Mouse (Mus musculus) urinary bladder, postnatal 14 days (tissue): ENCODE results near the gene Fuk.
"Not testable (repeated sequence)": the region's sequence is repeated elsewhere in the genome, so short reads cannot be mapped to it uniquely, and the experiment has no call there.

Experiments
- DNase-seq: peaks from one replicate; pipeline ENCODE4 v3.0.0; 2021; ENCODE audit warnings: low spot score

Fuk gene

DNA sequence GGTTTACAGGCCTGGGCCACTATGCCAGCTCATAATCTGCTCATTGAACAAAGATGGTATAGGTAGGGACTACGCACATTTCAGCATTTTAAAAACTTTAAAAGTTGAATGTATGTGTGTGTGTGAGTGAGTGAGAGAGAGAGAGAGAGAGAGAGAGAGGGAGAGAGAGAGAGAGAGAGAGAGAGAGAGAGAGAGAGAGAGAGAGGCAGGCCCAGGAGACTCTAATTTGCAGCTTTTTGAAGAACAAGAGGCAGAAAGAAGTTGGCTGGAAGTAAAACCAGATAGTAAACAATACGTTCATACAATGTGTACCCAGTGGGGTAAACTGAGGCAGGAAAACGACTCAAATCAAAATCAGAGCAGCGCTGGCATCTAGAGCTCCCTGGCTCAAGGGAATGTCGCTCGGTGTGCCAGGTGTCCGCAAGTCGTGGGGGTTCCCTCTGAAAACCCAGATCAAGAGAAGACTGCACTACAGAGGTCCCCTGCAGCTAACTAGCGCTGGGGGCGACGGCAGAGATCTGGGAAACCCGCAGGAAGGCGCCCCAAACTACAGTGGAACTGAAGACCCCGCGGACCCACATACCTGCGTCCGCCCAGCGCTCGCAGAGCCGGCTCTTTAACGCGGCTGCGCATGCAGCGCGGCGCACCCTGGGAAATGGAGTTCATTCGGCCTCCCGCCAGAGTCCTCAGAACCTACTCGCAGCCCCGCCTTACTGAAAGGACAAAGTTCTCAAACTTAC lies at the start of gene Fuk:
Gene Fuk (minus strand): TSS at position 650 of the 740 bp plus-strand sequence.
- DNase-seq: peak; percentile 82

GRCm38 (mm10) chr8:110950065-110950484 lies 47.8 kb upstream of the Fuk start:
- DNase-seq: no peak

- DNase-seq: no peak
Measured at GRCm38 (mm10) chr8:110945716-110946115, 43.4 kb upstream of the Fuk start.

DNA sequence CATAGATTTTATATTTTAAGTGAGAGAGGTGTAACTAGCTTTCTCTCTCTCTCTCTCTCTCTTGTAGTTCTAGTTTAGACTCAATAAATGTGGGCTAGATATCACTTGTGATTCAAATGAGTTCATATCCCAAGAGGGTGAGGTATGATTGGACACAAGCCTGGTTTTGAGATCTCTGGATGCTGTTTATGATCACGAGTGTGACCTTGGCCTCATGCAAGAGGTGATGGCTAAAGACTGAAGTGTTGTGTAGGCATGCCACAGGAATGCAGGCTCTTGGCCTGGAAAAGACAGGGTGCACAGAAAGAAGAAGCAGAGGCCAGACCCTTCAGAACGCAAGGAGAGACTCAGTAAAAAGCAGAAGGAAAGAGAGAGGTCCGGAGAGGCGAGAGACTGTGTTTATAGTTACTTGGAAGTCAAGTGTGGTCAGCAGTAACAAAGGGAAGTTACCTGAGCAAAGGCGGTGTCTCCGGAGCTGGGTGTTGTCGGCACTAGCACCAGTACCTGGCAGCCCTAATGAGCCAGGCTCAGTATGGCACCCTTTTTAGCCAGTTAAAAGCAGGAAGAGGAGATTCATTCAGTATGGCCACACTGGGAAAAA lies 42.1 kb upstream of the Fuk start:
- no peak for DNase-seq

- DNase-seq: peak; percentile 90
Measured at GRCm38 (mm10) chr8:110941453-110941948, 39.2 kb upstream of the Fuk start.

DNA sequence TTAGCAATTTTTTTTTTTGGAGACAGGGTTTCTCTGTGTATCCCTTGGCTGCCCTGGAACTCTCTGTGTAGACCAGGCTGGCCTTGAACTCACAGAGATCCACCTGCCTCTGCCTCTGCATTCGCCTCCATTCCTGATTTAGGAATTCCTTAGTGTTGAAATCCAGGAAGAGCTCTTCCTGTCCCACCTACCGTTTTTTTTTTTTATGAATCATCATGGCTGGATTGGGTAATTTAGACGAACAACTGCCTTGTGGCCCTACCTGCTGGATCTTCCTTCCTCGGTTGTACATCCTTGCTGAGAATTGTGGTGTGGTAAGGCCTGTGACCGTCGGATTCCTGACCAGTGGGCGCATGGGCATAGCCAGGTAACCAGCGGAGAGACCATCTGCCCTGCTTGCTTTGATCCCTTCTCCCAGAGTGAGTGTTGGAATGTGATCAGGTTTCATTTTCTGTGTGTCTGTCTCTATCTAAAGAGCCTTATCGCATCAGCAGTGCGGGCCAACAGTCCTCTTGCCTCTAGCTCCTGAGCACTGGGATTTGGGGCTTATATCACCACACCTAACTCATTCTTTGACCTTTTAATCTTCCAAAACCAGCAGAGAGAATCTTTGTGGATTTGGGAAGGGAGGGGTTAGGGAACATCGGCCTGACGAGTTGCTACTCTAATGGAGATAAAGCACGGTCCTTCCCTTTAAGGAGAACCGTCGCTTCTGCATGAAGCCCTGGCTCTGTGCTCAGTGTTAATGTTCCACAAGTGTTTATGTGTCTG lies 38.6 kb upstream of the Fuk start:
- DNase-seq: no peak

GRCm38 (mm10) chr8:110938882-110939589 lies 36.7 kb upstream of the Fuk start:
- peak; percentile 33 for DNase-seq

- no peak for DNase-seq
Measured at GRCm38 (mm10) chr8:110936217-110936616, 33.9 kb upstream of the Fuk start.

DNA sequence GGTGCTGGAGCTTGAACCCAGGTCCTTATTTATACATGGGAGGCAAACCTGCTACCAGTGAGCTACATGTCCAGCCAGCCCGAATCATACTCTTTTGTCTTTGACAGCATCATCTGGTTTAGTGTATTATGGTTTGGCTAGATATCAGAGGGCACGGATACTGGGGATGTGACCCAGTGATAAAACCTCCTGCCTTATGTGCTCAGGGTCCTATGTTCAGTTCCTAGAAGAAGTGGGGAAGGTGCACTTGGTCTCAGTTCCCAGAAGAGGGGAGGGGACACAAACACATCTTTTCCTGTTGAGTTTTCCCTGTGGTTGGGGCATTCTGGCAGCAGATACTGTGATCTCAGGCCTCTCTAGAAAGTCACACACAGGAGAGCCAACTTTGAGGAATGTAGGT lies 31.0 kb upstream of the Fuk start:
- DNase-seq: no peak

GRCm38 (mm10) chr8:110932444-110932843 lies 30.2 kb upstream of the Fuk start:
- no peak for DNase-seq

GRCm38 (mm10) chr8:110931176-110931939 lies 29.1 kb upstream of the Fuk start:
- DNase-seq: peak; percentile 56

GRCm38 (mm10) chr8:110929672-110930071 lies 27.4 kb upstream of the Fuk start:
- DNase-seq: not testable (repeated sequence)

DNA sequence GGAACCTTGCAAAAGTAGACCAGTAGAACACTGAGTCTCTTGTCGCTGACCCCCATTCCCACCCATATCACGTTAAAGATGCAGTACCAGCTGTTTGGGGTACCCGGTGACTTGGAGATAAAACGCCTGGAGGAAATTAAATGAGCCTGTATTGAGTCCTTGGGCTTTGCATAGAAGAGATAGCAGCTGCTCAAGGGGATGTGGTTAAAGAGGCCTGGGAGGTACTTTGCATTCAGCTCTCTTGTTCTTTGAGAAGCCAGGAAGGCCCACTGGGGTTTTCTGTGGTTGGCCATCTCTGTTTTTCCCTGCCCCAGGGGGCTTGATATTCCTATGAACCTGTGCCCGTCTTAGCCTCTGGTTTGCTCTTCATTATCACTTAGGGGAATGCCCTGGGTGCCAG lies 26.8 kb upstream of the Fuk start:
- no peak for DNase-seq

GRCm38 (mm10) chr8:110928435-110928834 lies 26.1 kb upstream of the Fuk start:
- DNase-seq: no peak

DNA sequence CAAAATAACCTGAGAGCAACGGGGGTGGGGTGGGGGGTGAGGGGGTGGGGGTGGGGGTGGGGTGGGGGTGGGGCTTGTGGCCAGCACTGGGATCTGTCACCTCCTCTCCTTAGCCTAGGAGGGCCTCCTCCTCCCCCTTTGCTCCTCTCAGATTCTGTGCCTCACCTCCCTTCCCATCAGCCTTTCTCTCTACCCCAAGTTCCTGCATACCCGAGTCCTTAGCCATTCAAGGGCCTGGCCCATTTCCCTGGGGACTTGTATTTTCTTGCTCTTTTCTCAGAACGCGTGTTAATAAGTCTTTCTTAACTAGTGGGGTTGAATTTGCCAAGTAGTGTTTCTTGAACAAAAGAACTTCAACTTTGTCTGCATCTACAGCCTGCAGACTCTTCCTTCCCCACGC lies 24.4 kb upstream of the Fuk start:
- no peak for DNase-seq

- no peak for DNase-seq
Measured at GRCm38 (mm10) chr8:110925691-110926140, 23.4 kb upstream of the Fuk start.

DNA sequence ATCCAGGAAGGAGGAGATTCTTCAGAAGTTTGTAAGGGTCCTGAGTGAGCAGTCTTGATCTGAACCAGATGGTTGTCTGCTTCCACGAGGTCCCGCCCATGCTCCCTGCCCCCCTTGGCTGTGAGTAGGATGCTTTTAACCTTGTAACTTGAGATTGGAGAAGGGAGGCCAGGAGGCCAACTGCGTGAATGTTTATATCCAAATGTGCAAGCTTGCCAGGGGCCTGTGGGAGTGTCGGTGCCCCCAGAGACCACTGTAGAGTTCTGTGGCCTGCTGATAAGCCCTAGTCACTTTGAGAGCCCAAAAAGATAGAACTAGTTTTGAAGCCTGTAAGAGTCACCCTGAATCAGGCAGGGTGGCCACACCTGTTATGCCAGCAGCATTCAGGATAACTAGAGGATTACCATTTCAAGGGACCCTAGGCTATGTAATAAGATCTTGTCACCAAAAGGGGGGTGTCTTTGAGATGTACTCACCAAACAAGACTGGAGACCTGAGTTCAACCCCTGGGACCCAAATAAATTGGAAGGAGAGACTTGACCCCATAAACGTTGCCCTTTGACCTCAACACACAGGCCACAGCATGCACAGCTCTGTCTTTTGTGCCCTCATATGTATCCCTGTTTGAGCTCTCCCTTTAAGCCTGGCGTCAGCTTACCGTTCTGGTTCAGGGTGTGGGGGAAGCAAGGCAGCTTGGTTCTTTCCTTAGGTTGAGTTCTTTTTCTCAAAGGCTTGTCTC lies 19.4 kb upstream of the Fuk start:
- DNase-seq: peak; percentile 51

DNA sequence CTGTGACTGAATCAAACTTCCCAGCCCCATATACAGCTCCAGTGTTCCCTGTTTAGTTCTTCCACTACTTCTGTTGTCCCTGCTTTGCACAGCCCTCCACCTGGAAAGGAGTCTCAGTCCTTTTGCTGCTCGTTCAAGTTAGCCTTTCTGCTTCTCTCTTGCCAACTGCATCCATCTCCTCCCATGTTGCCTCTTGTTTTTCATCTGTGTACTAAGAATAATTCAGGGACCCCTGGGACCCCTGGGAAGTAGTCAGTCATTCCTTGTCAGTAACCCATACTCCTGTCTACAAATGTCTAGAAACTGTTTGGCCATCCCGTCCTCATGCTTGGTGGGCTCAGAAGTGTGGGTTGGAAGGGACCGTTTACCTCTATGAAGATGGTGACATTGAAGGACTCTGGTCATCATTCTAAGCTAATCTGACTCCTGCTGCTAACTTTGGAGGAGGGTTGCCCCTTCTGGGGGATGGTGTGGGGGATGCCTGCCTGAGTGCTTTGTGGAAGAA lies 18.5 kb upstream of the Fuk start:
- no peak for DNase-seq

- peak; percentile 29 for DNase-seq
Measured at GRCm38 (mm10) chr8:110920032-110920772, 17.9 kb upstream of the Fuk start.
